Mouse (Mus musculus) intestine, postnatal 0 days (tissue): ENCODE results near the gene Lin7a. TPM values are rescaled to one million over a fixed set of nuclear protein-coding genes. Genes with fewer than 3 reads are reported as not detected.

ENCODE experiments used
- ATAC-seq: fragments of 200-750 bp; cut with Nextera tagmentation; 2 replicates; pipeline ENCODE4 v1.8.0; 2017; ENCODE audit warnings: mild to moderate bottlenecking, moderate TSS enrichment, moderate library complexity
- H3K27ac ChIP-seq: fragments of 300-500 bp; sonication (generic); 2 replicates; pipeline ENCODE4 v1.5.1; 2014; ENCODE audit warnings: mild to moderate bottlenecking, low read depth, low read length, moderate library complexity
- H3K27me3 ChIP-seq: fragments of 300-500 bp; sonication (generic); replicated peaks from 2 replicates; pipeline ENCODE4 v1.6.1; 2014; ENCODE audit warnings: low read length, mixed read lengths; ENCODE audit not compliant: control insufficient read depth, insufficient read depth
- H3K36me3 ChIP-seq: fragments of 300-500 bp; sonication (generic); 2 replicates; pipeline ENCODE4 v1.6.1; 2014; ENCODE audit warnings: mild to moderate bottlenecking, moderate library complexity; ENCODE audit not compliant: control insufficient read depth, insufficient read depth
- H3K4me1 ChIP-seq: fragments of 300-500 bp; sonication (generic); replicated peaks from 2 replicates; pipeline ENCODE4 v1.6.1; 2014; ENCODE audit warnings: antibody characterized with exemption, low read length, mixed read lengths; ENCODE audit not compliant: control insufficient read depth, insufficient read depth
- H3K4me2 ChIP-seq: fragments of 300-500 bp; sonication (generic); replicated peaks from 2 replicates; pipeline ENCODE4 v1.6.1; 2014; ENCODE audit warnings: low read depth, mild to moderate bottlenecking, moderate library complexity
- H3K4me3 ChIP-seq: fragments of 300-500 bp; sonication (generic); 2 replicates; pipeline ENCODE4 v1.5.1; 2014; ENCODE audit warnings: low read depth, low read length
- H3K9ac ChIP-seq: fragments of 300-500 bp; sonication (generic); 2 replicates; pipeline ENCODE4 v1.6.1; 2014; ENCODE audit warnings: mild to moderate bottlenecking, low read depth, low read length
- H3K9me3 ChIP-seq: fragments of 300-500 bp; sonication (generic); 2 replicates; pipeline ENCODE4 v1.6.1; 2016; ENCODE audit warnings: mixed run types; ENCODE audit not compliant: control insufficient read depth
- CTCF ChIP-seq: sonication (generic); IDR thresholded peaks from 2 replicates; pipeline ENCODE4 v1.5.1; 2016; ENCODE audit warnings: low read depth, mild to moderate bottlenecking, control low read depth, antibody characterized with exemption, moderate library complexity
- WGBS: fragments of 180-500 bp; shearing (Covaris S2); extraction: QIAGEN DNeasy Blood & Tissue Kit; methylation state at CpG from one replicate; pipeline ENCODE4 v1.1.7; 2014; 5-methylcytosine and 5-hydroxymethylcytosine counted together
- polyA plus RNA-seq: library from polyadenylated mRNA; unstranded; fragments of >200 nt; fragmentation: Nextera tagmentation; extraction: Ambion mirVana; gene quantifications from 2 replicates; pipeline ENCODE4 v1.2.1, GENCODE M21; 2015

The Lin7a gene
- polyA plus RNA-seq, 1 experiment from 2014 or later, result 0.90 TPM

DNA sequence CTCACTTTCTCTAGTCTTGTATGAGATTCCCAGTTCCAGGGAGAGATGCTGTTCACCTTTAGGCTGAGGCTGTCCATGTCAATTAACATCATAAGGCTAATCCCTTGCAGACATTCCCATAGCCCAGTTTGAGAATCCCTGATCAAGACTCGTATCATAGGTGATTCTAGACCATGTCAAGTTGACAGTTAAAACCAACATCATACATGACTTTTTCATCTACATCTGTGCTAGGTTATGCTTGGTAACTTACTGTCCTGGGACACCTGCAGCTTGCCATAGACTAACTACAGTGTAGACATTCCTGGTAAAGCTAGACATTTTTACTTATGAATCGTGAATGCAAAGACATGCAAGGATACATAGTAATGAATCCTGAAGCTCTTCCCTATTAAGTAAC lies 27.3 kb upstream of the Lin7a start:
- WGBS, result 86% methylated on average over 2 of the region's 2 CpGs

DNA sequence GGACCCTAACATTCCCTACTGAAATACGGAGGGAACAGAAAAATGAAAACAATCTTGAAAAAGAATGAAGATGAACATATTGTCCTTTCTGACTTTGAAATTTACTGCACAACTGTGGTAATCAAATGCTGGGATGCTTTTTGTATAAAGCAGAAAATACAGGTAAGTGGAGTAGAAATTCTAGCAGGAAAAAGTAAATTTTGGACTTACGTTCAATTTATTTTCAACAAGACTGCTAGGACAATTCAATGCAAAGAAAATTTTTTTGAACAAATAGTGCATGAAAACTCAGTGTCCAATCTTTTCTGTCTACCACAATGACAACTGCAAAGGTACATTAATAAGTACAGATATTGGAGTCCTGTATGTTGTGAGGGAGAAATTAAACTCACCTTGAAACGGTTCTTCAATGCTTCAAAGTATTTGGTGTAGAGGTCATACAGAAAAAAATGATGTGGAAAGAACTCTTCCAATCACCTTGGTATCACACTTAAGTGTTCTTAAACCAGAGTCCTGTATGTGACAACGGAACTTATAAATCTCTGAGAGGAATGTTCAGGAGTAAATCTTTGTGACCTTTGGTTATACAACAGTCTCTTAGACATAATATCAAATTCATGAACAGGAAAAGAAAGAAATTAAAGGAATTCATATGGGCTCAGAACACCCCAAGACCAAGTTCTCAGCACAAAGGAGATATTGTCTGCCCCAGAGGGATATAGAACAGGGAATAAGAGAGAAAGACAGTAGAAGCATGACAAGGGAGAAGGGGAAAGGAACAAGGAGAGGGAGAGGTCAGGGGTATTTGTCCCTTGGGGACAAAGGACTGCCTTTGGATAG lies 26.6 kb upstream of the Lin7a start:
- Histone ChIP-seq H3K9ac (no peak overlapping the region), H3K4me1 (no peaks in the 10 kb centered on the region), H3K36me3 (no peaks in the 10 kb centered on the region), H3K9me3 (no peaks in the 10 kb centered on the region), H3K27ac (no peak overlapping the region), H3K4me3 (no peak overlapping the region), H3K4me2 (no peak overlapping the region), H3K27me3 (no peaks in the 10 kb centered on the region)
- ATAC-seq, result no peak
- no peak for TF ChIP-seq CTCF
- 91% methylated on average over 4 of the region's 4 CpGs for WGBS

More for the DNA sequence above, 27.3 kb upstream of the Lin7a start:
- Histone ChIP-seq H3K9me3 (no peaks in the 10 kb centered on the region), H3K4me2 (no peak overlapping the region), H3K4me1 (no peaks in the 10 kb centered on the region), H3K27ac (no peak overlapping the region), H3K36me3 (no peaks in the 10 kb centered on the region), H3K27me3 (no peaks in the 10 kb centered on the region), H3K4me3 (no peak overlapping the region), H3K9ac (no peak overlapping the region)
- ATAC-seq, result no peak
- no peak for TF ChIP-seq CTCF

DNA sequence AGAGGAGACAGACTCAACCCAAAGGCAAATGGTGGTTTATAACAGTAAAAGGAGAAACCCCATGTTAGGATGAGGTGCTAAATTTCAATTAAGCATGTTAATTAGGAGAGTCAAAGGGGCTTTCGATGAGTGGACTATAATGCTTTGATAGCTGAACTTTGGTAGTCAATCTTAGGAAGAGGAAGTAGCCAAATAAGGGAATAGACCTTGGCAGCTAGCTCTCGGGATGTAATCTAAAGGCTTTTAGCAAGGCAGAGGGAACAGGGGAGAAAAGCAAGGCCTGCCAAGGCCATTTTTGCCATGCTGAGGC lies 26.0 kb upstream of the Lin7a start:
- ATAC-seq, result no peak
- H3K4me3 ChIP-seq, result no peak overlapping the region
- H3K4me1 ChIP-seq, result no peaks in the 10 kb centered on the region
- no peak overlapping the region for H3K9ac ChIP-seq
- TF ChIP-seq CTCF, result no peak
- H3K9me3 ChIP-seq, result no peaks in the 10 kb centered on the region
- H3K36me3 ChIP-seq, result no peaks in the 10 kb centered on the region
- no peaks in the 10 kb centered on the region for H3K27me3 ChIP-seq
- 54% methylated on average over 2 of the region's 2 CpGs for WGBS
- no peak overlapping the region for H3K27ac ChIP-seq
- H3K4me2 ChIP-seq, result no peak overlapping the region

DNA sequence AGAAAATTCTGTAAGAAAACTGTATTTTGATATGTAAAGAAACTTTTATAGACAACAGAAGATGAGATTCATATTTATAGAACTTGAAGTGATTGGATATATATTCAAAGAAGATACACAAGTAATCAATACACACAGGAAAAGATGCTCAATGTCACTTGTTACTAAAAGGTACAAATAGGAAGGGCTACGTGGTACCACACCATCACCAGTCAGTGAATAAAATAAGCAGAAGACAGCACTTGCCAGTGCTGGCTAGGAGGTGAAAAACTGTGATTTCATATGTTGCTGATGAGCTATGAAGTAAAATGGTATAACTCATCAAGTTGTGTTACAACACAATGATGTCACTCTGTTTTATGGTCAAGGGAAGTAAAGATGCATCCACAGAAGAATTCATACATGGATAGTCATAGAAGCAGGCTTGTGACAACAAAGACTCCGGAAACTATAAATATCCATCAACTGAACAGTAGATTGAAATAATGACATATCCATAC lies 25.5 kb upstream of the Lin7a start:
- TF ChIP-seq CTCF, result no peak
- Histone ChIP-seq H3K4me1 (no peaks in the 10 kb centered on the region), H3K27me3 (no peaks in the 10 kb centered on the region), H3K4me2 (no peak overlapping the region), H3K36me3 (no peaks in the 10 kb centered on the region), H3K9ac (no peak overlapping the region), H3K9me3 (no peaks in the 10 kb centered on the region), H3K4me3 (no peak overlapping the region), H3K27ac (no peak overlapping the region)
- WGBS, result 83% methylated on average over 2 of the region's 2 CpGs
- no peak for ATAC-seq

DNA sequence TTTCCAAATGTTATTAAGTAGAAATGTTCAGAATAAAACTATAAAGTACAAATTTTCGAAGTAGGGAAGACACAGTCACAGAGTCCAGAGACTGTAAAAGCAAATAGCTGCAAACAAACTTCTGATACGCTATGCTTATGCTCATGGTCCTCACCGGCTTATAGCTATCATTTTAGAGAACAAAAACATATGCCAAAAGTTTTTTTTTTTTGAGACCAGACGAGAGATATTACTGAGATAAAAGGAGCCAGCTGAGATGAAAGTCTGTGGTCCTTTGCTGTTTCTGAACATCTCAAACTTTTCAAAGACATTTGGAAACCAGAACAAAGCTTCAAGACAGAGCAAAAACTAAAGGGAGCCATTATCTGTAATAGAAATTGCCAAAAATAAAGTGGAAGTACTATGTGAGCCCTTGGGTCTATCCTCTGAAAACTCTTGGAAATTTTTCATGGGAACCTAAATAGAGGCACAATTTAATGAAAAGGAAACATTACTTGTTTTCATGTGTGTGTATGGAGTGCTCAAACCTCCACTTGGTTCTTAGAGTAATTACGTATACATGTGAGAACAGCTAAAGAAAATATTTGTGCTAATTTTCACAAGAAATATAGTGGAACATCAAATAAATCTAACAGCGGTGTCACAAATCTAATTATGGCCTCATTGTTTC lies 24.4 kb upstream of the Lin7a start:
- no peak overlapping the region for H3K9ac ChIP-seq
- H3K4me2 ChIP-seq, result no peak overlapping the region
- H3K4me1 ChIP-seq, result no peaks in the 10 kb centered on the region
- WGBS, result 81% methylated on average over 6 of the region's 6 CpGs
- no peaks in the 10 kb centered on the region for H3K27me3 ChIP-seq
- no peak for TF ChIP-seq CTCF
- no peak for ATAC-seq
- no peaks in the 10 kb centered on the region for H3K9me3 ChIP-seq
- H3K4me3 ChIP-seq, result no peak overlapping the region
- no peaks in the 10 kb centered on the region for H3K36me3 ChIP-seq
- H3K27ac ChIP-seq, result no peak overlapping the region

DNA sequence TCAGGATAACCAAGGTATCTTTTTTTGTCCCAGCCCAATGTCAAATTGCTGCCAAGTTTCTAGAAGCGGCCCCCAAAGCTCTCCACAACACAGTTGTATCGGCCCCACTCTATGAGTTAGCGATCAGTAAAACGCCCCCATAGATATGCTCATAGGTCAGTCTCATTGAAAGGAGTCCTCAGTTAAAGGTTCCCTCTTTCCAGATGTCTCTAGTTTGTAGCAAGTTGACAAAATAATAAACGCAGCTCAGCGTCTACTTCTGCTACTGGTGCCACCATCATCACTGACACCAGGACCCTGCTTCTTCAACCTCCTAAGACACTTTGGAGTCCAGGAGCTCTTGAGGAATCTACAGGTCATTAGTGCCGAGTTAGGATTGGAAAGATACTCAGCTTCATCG lies 23.0 kb upstream of the Lin7a start:
- no peak overlapping the region for H3K27ac ChIP-seq
- ATAC-seq, result no peak
- TF ChIP-seq CTCF, result no peak
- no peak overlapping the region for H3K4me2 ChIP-seq
- no peak overlapping the region for H3K4me3 ChIP-seq
- H3K9me3 ChIP-seq, result no peaks in the 10 kb centered on the region
- H3K4me1 ChIP-seq, result no peaks in the 10 kb centered on the region
- no peak overlapping the region for H3K9ac ChIP-seq
- WGBS, result 89% methylated on average over 8 of the region's 8 CpGs
- no peaks in the 10 kb centered on the region for H3K36me3 ChIP-seq
- no peaks in the 10 kb centered on the region for H3K27me3 ChIP-seq
